In the genomic region with DNA sequence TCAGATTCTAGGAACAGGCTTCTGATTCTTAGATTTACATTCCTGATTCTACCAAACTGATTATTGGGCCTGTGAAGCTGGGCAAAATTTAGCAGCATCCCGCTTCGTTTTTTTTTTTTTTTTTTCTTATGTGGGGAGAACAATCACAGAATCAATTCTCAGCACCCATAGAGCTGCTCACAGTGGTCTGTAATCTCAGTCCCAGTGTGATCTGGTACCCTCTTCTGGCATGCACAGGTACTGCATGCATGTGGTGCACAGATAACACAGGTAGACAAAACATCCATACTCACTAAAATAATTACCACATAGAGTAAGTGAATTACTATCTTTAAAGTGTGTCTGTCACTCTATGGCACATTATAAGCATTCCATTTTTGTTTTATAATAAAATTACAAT, we compare ENCODE assay signal across 17 mouse cellular contexts. TPM values are rescaled to one million over a fixed set of nuclear protein-coding genes. Genes with fewer than 3 reads are reported as not detected.
A peak's percentile ranks its signal among the peaks of the same experiment; 100 is the strongest.
DNase-seq lines count a peak whose midpoint lies in the region; ATAC-seq and TF ChIP-seq lines count a peak whose summit lies in the region.
"Had no signal": no experiment of that assay in that cellular context is flagged by ENCODE, and none has a peak within 500 bp of the region (broad histone marks: within the 10 kb centered on the region; RNA-seq: fewer than 3 reads in every experiment).

No protein-coding gene starts in this region.

- no peaks in the 10 kb centered on the region for H3K9me3 ChIP-seq in stomach, postnatal 0 days (ENCODE audit: control insufficient read depth, low read length)
- H3K9me3 ChIP-seq: lung, embryonic 15.5 days; stomach, embryonic 15.5 days had no signal

- H3K4me3 ChIP-seq in heart, adult 2 months: no peak overlapping the region
- no peak overlapping the region for H3K4me3 ChIP-seq in stomach, postnatal 0 days (ENCODE audit: low read depth, low read length)
- H3K4me3 ChIP-seq: lung, embryonic 15.5 days; stomach, embryonic 15.5 days had no signal

- intact Hi-C loops in heart, adult 2 months (cut with DNase I): no loop called here
- intact Hi-C loops in heart, postnatal 25 days (cut with DNase I): no loop called here

- TF ChIP-seq POLR2A in heart, adult 2 months (IDR thresholded peaks at IDR 0.05; ENCODE audit: insufficient read depth, low read depth, low read length): no peak

- WGBS in heart, adult 2 months: 74% methylated on average over 2 of the region's 2 CpGs
- 71% methylated on average over 2 of the region's 2 CpGs for WGBS in stomach, postnatal 0 days

- TF ChIP-seq CTCF in heart, adult 2 months (IDR thresholded peaks at IDR 0.05): peak; percentile 48
- TF ChIP-seq CTCF in stomach, postnatal 0 days (IDR thresholded peaks at IDR 0.05; ENCODE audit: low read depth): peak; percentile 54

- no peaks in the 10 kb centered on the region for H3K4me1 ChIP-seq in heart, adult 2 months (ENCODE audit: control insufficient read depth, insufficient read depth, low read length)
- H3K4me1 ChIP-seq in stomach, postnatal 0 days (replicated peaks; ENCODE audit: control insufficient read depth, insufficient read depth): no peaks in the 10 kb centered on the region
- H3K4me1 ChIP-seq: lung, embryonic 15.5 days; stomach, embryonic 15.5 days had no signal

- H3K79me2 ChIP-seq in heart, adult 2 months (replicated peaks; ENCODE audit: control insufficient read depth, insufficient read depth, low read length): no peaks in the 10 kb centered on the region

- no peak overlapping the region for H3K4me2 ChIP-seq in stomach, postnatal 0 days (replicated peaks; ENCODE audit: low read depth)
- H3K4me2 ChIP-seq: lung, embryonic 15.5 days; stomach, embryonic 15.5 days had no signal

- TF ChIP-seq EP300 in heart, adult 2 months (IDR thresholded peaks at IDR 0.05; ENCODE audit: insufficient read depth, low read depth, low read length): no peak
- TF ChIP-seq EP300 in stomach, postnatal 0 days (optimal IDR thresholded peaks at IDR 0.05): no peak

- no peak overlapping the region for H3K27ac ChIP-seq in heart, adult 2 months
- no peak overlapping the region for H3K27ac ChIP-seq in stomach, postnatal 0 days (replicated peaks)
- H3K27ac ChIP-seq: lung, embryonic 15.5 days; stomach, embryonic 15.5 days had no signal

- no peak overlapping the region for H3K9ac ChIP-seq in heart, adult 2 months (ENCODE audit: low read depth, low read length)
- no peak overlapping the region for H3K9ac ChIP-seq in stomach, postnatal 0 days (ENCODE audit: low read length)
- H3K9ac ChIP-seq: lung, embryonic 15.5 days; stomach, embryonic 15.5 days had no signal

- DNase-seq in heart, adult 2 months: no peak
- no peak for DNase-seq in heart, postnatal 25 days (ENCODE audit: low spot score)
- DNase-seq in retina, embryonic 14.5 days (ENCODE audit: low spot score): peak; percentile 10
- DNase-seq in retina, postnatal 1 day: no peak
- DNase-seq in c-Kit-positive CD71-positive TER-119-positive erythroid progenitor cells, embryonic 14.5 days (ENCODE audit: low spot score): peak; percentile 15
- DNase-seq in stomach, postnatal 0 days (ENCODE audit: low spot score): no peak
- DNase-seq in spleen, postnatal 14 days (ENCODE audit: low spot score in 2 of 2): no peak
- no peak for DNase-seq in frontal cortex, postnatal 36 days (ENCODE audit: low spot score in 2 of 2)
- DNase-seq: cerebellum, adult 9-11 months; heart, postnatal 14 days; left cerebral cortex, postnatal 4 days; midbrain, embryonic 14.5 days had no signal

- no peaks in the 10 kb centered on the region for H3K27me3 ChIP-seq in heart, adult 2 months (ENCODE audit: control insufficient read depth, insufficient read depth, low read length)
- no peaks in the 10 kb centered on the region for H3K27me3 ChIP-seq in stomach, postnatal 0 days (ENCODE audit: control insufficient read depth, insufficient read depth, low read length)
- H3K27me3 ChIP-seq: lung, embryonic 15.5 days; stomach, embryonic 15.5 days had no signal

- ATAC-seq in stomach, postnatal 0 days (ENCODE audit: low FRiP score, low TSS enrichment): no peak
- ATAC-seq: forebrain, embryonic 14.5 days; intestine, embryonic 16.5 days had no signal

- no peaks in the 10 kb centered on the region for H3K36me3 ChIP-seq in heart, adult 2 months (ENCODE audit: control insufficient read depth, insufficient read depth, low read length)
- no peaks in the 10 kb centered on the region for H3K36me3 ChIP-seq in stomach, postnatal 0 days (ENCODE audit: control insufficient read depth, insufficient read depth, low read length)
- H3K36me3 ChIP-seq: lung, embryonic 15.5 days; stomach, embryonic 15.5 days had no signal

RNA-seq across cellular contexts. Expression of gene Shpk, which starts 8.4 kb away (rescaled TPM):
- 1 to 10 TPM in 1 of 2 experiments, under 1 TPM in 1; 0.97 to 1.1 TPM for total RNA-seq in heart, adult 2 months (2021)
- 2.2 and 2.8 TPM in 2 replicates for polyA plus RNA-seq in heart, adult 2 months (2012; rRNA removed)
- 1 to 10 TPM; 1.4 TPM for total RNA-seq in heart, postnatal 25 days (2021)
- 3.4 and 4.0 TPM in 2 replicates for polyA plus RNA-seq in stomach, postnatal 0 days (2015; fragmentation: Nextera tagmentation; extraction: Ambion mirVana)

RNA-seq across cellular contexts. Expression of gene Ctns, which starts 8.8 kb away (rescaled TPM):
- total RNA-seq in heart, adult 2 months (2021): 10 to 100 TPM; 10.7 to 11.8 TPM
- 12.7 and 15.4 TPM in 2 replicates for polyA plus RNA-seq in heart, adult 2 months (2012; rRNA removed)
- total RNA-seq in heart, postnatal 25 days (2021): 10 to 100 TPM; 12.1 to 14.3 TPM
- polyA plus RNA-seq in stomach, postnatal 0 days (2015; fragmentation: Nextera tagmentation; extraction: Ambion mirVana): 15.9 and 17.4 TPM in 2 replicates

RNA-seq across cellular contexts. Expression of gene Trpv1, which starts 26.5 kb away (rescaled TPM):
- total RNA-seq in heart, adult 2 months (2021): under 1 TPM; 0.08 to 0.11 TPM
- polyA plus RNA-seq in heart, adult 2 months (2012; rRNA removed): 0.21 and 0.29 TPM in 2 replicates
- not detected for total RNA-seq in heart, postnatal 25 days (2021)
- polyA plus RNA-seq in stomach, postnatal 0 days (2015; fragmentation: Nextera tagmentation; extraction: Ambion mirVana): 0.02 and 0.08 TPM in 2 replicates
- polyA plus RNA-seq: forebrain, embryonic 14.5 days; lung, embryonic 15.5 days; midbrain, embryonic 14.5 days; neural tube, embryonic 14.5 days; stomach, embryonic 15.5 days had no signal

RNA-seq across cellular contexts. Expression of gene Tax1bp3, which starts 30.7 kb away (rescaled TPM):
- 10 to 100 TPM; 45.0 to 48.5 TPM for total RNA-seq in heart, adult 2 months (2021)
- polyA plus RNA-seq in heart, adult 2 months (2012; rRNA removed): 60.4 and 63.0 TPM in 2 replicates
- 10 to 100 TPM; 45.9 to 50.0 TPM for total RNA-seq in heart, postnatal 25 days (2021)
- 176 and 184 TPM in 2 replicates for polyA plus RNA-seq in stomach, postnatal 0 days (2015; fragmentation: Nextera tagmentation; extraction: Ambion mirVana)

RNA-seq across cellular contexts. Expression of gene Emc6, which starts 30.8 kb away (rescaled TPM):
- total RNA-seq in heart, adult 2 months (2021): 10 to 100 TPM; 80.5 to 98.5 TPM
- polyA plus RNA-seq in heart, adult 2 months (2012; rRNA removed): 50.5 and 54.3 TPM in 2 replicates
- total RNA-seq in heart, postnatal 25 days (2021): 10 to 100 TPM; 78.3 to 84.4 TPM
- 125 and 132 TPM in 2 replicates for polyA plus RNA-seq in stomach, postnatal 0 days (2015; fragmentation: Nextera tagmentation; extraction: Ambion mirVana)

Comparison
In these comparisons a context has a peak if more than half of its experiments do, and no peak if none do; other contexts are left out.
1. DNase-seq: peak in retina, embryonic 14.5 days (single experiment) and c-Kit-positive CD71-positive TER-119-positive erythroid progenitor cells, embryonic 14.5 days (single experiment); none in heart, adult 2 months (0 of 2), heart, postnatal 25 days (single experiment), retina, postnatal 1 day (single experiment), stomach, postnatal 0 days (single experiment), spleen, postnatal 14 days (0 of 2) and frontal cortex, postnatal 36 days (0 of 2).